Mouse (Mus musculus): ENCODE data around the gene Grin1. TPM values are rescaled to one million over a fixed set of nuclear protein-coding genes. Genes with fewer than 3 reads are reported as not detected.
A peak's percentile ranks its signal among the peaks of the same experiment; 100 is the strongest.

Gene Grin1
- total RNA-seq (2021), result under 1 TPM in 1 of 2 experiments, not detected in 1; 0.22 TPM
- long read RNA-seq, experiment 1, partial matches to known transcripts, result 0 of 1 reads
- long read RNA-seq, experiment 1, other reads (novel, unspliced or antisense), result 1 of 1 reads
- long read RNA-seq, experiment 2, partial matches to known transcripts, result 0 of 1 reads
- long read RNA-seq, experiment 2, other reads (novel, unspliced or antisense), result 1 of 1 reads

DNA sequence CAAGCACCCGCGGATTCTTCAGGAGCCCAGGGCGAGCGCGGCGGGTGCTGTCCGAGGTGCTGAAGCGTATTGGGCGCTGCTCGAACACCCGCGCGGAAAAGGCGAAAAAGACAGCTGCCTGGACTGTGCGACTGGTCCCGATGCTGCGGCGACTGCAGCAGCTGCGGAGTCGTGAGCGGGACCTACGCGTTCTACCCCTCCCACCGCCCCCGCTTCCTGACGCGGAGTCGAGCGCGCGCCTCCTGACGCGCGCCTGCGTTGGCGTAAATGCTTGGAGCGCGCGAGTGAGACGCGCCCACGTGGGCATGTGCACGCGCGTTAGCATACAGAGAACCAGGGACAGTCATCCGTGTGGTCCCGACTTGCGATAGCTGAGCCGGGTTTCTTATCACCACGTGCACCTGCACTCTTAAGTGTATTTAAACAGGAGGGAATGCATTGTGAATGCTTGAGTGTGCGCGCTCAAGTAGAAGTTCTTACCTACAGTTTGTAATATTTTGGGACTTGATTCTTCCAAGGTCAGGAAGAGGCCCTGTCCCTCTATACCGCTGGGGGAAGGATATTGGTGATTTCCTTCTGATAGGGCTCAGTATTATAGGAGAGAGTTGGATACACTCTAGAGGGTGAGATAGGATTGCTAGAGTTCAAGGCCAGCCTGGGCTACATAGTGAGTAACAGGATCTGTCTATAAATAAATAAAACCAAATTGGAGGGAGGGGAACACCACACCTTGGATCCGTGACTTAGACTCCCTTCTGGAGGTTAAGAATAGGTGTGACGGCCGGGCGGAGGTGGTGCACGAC, at the start of gene Grin1:
Gene Grin1, minus strand, starts transcription at position 217 of the 803 bp plus-strand sequence.
- intact Hi-C loops (cut with DNase I; ENCODE audit: low total_unique reads), result no loop called here
- DNase-seq, result peak; percentile 60

DNA sequence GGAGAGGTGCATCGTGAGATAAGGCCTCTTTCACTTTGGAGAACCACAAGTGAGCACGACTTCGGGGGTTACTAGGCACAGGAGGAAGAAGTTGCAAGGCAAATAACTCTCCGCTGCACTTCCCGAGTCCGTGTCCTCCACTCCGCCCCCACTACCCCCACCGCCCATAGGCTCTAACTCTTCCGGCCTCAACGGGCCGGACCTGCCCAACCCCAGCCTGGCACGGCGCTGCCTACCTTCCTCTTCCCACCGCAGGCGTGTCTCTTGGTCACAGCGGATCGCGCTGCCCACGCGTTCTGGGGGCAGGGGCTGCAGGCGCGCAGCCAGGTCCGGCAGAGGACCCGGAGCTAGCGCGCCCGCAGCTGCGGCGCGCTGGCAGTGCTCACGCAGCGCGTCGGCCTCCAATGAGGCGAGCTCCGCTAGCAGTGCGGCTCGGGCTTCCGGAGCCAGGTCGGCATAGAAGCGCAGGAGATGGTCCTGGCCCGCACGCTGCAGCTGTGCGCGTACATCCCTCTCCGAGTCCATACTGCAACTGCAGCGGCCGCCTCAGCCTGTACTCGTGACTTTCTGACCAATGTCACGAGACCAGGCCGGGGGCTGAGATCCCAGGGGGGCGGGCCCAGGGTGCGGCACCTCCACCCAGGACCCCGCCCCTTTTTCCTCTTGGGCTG, 46.2 kb upstream of the Grin1 start, which contains the start of gene Uap1l1:
Gene Uap1l1, minus strand, starts transcription at position 592 of the 671 bp plus-strand sequence.
- DNase-seq, result peak; percentile 88
- intact Hi-C loops (cut with DNase I; ENCODE audit: low total_unique reads), result no loop called here

DNA sequence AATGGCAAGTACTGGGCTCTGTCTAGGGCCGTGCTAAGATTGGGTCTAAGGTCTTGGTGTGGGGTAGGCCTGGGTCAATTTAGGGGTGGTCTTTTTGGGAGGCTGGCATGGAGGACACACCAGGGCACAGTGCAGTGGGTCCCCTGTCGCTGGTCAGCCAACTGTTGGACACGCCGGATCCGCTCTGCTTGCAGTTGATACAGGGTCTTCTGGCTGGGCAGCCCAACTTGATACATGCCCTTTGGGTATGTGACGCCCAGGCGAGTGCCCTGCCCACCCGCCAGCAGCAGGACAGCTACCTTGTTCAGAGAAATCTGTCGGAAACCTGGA, 45.7 kb upstream of the Grin1 start:
- intact Hi-C loops (cut with DNase I; ENCODE audit: low total_unique reads), result no loop called here

DNA sequence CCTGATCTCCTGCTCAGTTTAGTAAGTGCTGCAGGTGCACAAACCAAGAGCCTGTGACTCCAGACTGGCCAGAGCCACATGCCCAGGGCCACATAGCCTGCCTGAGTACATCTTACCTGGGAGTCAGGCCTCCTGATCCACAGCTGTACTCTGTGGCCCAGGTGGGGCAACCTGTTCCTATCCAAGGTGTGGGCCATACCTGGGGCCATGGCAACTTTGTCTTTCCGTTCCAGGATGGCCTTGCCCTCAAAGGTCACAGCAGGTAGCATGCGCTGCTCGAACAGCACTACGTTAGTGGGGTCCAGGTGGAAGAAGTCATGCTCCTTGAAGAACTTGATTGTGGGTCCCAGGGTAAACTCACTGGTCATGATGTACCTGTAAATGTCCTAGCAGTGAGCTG, 45.3 kb upstream of the Grin1 start:
- intact Hi-C loops (cut with DNase I; ENCODE audit: low total_unique reads), result no loop called here

More for the DNA sequence above, 45.7 kb upstream of the Grin1 start:
- DNase-seq, result no peak

DNA sequence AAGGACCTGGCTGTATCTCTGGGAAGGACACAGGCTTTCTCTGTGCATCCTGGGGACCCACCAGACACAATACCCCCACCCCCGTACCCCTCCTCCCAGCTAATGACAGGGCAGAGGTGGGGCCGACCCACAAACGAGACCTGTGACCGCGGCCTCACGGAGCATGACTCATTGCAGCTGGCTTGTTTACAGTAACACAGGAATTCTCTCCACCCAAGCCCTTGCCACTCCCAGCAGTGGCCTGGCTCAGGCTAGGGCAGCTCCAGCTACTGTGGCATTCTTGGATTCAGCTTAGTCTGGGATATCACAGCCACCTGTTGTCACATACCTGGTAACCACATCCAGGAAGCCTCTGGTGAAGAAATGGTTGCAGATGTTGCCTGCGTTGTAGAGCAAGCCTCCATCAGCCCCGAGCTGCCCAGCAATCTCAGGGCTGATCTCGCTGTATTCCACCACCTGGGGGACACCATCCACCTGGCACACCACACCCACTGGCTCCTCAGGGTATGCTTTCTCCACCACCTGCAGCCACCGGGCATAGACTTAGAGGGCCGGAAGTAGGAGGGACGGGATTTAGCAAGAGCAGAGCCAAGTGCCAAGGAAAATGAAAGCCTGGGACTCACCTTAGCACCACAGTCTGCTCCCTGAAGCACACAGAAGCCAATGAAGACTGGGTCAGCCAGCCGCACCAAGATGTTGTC, 44.6 kb upstream of the Grin1 start:
- DNase-seq, result no peak
- intact Hi-C loops (cut with DNase I; ENCODE audit: low total_unique reads), result no loop called here

More for the DNA sequence above, 45.3 kb upstream of the Grin1 start:
- no peak for DNase-seq

DNA sequence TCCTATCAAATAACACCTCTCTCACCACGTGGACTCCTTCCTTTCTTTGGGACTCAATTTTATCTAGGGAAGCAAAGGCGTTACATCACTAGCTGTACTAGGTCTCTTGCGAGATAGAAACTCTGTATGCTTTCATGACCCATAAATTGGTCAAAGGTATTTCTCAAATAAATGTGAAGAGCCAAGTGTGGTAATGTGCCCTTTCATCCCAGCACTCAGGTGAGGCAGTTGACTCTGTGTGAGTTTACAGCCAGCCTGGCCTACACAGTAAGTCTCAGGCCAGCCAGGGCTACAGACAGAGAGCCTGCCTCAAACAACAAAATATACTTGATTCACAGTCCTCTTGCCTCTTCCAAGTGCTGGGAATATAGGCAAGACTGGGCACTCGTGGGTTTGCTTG, 40.9 kb upstream of the Grin1 start:
- intact Hi-C loops (cut with DNase I; ENCODE audit: low total_unique reads), result no loop called here
- DNase-seq, result no peak

DNA sequence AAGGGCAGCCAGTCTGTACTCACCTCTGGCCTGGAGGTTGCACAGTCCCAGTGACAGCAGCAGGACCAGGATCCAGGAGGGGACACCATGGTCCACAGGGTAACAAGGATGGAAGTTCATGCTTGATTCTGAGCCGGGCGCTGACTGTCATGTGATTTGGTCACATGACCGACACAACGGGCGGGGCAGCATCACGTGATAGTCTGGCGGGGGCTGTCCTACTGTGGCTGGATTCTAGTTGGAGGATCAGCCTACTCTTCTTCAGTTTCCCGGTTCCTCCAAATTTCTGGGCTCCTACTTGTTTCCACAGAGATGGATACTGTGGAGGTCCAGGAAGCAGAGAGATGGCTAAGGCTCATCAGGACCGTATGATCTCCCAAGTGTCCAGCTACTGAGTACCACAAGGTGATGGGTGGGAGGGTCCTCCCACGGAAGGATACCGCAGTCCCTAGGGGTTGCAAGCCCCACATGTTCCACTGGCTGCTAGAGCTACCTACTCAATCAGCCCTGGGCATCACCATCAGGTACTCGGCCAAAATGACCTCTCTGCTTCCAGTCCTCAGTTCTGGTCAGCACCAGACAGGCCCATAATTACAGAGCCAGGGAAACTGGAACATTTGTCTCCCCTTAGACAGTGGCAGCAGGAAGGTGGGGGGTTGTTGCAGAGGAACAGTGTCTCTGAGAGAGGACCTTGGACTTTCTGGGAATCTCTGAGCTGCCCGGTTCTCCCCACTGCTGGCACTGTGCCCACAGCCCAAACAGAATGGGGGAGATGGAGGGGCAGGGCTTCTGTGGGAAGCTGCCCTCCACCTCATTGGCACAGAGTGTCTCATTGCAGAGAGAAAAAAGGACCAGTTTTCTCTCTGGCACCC, 37.5 kb upstream of the Grin1 start, which contains the start of gene Dpp7:
Gene Dpp7, minus strand, starts transcription at position 152 of the 872 bp plus-strand sequence.
- intact Hi-C loops (cut with DNase I; ENCODE audit: low total_unique reads), result no loop called here
- DNase-seq, result peak; percentile 84

DNA sequence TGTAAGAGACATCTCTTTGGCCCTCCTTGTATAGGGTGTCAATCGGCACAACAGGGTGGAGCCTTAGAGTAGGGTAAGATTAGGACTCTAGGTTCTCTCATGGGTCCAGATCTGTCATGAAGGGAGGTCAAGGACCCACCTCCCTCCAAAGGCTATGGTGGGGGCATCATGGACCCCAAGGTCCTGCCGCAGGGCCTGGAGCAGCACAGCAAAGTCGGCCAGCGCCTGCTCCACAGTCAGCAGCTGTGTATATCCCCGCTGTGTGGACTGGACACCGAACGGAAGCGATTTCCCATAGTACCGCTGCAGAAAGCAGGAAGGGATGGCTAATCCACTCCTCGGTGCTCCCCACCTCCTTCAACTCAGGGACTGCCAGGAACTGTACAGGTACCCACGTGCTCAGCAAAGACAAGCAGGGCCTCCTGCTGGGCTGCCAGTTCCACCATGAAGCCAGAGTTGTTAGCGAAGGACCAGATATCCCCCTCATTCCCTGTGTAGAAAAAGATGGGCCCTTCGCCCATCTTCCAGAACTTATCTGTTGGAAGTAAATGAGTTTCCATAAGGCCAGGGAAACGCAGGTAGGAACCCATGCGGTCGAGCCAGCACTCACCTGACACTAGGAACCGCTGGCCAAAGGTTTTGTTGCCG, 36.6 kb upstream of the Grin1 start:
- no peak for DNase-seq
- intact Hi-C loops (cut with DNase I; ENCODE audit: low total_unique reads), result no loop called here

DNA sequence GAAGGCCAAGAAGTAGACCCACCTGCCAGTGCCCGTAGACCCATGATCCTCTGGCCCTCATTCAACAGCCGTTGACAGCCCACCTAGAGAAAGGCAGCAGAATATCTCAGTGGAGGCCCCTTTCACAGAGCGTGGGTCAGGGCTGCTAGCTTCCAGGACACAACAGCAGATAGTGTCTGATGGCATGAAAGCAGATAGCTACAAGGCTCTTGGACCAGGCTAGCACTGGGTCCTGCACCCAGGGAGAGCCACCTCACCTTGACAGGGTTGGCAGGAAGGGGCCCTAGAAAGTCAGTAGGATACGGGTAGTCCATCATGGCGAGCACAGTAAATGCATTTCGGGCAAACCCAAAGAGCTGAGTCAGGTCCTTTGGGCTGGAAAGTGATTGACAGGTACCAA, 35.2 kb upstream of the Grin1 start:
- intact Hi-C loops (cut with DNase I; ENCODE audit: low total_unique reads), result no loop called here
- DNase-seq, result no peak

DNA sequence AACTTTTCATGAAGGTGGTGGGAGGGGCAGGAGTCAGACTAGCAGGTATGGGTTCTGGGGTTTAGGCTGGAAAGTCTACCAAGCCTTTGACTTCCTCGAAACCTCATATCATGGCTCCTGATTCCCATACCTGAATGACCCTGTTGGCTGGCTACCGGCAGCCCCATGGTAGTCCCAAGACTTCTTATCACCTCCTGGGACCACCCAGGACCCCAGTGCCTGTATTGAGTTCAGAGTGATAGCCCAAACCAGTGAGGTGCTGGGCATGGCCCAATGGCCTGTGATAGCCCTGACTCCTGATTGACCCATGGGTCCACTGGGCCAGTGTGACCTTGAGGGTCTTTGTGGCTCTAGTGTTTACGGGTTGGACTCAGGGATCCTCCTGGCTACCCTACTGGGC, 31.7 kb upstream of the Grin1 start:
- intact Hi-C loops (cut with DNase I; ENCODE audit: low total_unique reads), result no loop called here
- DNase-seq, result no peak

DNA sequence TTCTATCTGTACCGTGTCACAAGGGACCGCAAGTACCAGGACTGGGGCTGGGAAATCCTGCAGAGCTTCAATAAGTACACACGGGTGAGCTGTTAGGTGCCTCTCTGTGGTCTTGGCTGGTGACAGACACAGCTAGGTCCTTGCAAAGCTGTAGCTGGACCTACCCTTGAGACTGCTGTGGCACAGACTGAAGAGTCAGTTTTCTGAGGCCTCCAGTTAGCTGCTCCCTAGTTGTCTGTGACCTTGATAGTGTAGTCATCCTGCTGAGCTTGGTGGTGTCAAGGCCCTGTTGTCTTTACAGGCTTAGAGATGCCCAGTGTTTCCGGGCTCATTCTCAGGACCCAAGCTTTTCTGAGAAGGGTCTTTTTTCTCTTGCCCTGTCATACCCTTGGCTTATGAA, 30.5 kb upstream of the Grin1 start:
- DNase-seq, result no peak
- intact Hi-C loops (cut with DNase I; ENCODE audit: low total_unique reads), result no loop called here

DNA sequence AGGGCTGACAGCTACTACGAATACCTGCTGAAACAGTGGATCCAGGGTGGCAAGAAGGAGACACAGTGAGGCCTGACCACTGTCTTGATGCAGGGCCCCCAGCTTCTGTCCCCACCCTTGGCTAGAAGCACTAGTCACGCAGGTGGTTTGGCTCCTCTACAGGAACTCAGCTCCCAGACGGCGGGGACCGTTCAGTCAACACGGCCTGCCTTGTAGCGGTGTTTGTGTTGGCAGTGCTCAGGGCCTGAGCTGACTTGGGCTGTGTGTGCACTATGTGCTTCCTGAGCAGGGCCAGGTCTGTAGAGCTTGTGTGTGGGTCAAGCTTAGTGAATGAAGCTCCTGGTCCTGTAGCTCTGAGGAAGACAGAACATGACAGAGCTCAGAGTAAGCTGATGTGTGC, 29.2 kb upstream of the Grin1 start:
- intact Hi-C loops (cut with DNase I; ENCODE audit: low total_unique reads), result no loop called here
- no peak for DNase-seq

DNA sequence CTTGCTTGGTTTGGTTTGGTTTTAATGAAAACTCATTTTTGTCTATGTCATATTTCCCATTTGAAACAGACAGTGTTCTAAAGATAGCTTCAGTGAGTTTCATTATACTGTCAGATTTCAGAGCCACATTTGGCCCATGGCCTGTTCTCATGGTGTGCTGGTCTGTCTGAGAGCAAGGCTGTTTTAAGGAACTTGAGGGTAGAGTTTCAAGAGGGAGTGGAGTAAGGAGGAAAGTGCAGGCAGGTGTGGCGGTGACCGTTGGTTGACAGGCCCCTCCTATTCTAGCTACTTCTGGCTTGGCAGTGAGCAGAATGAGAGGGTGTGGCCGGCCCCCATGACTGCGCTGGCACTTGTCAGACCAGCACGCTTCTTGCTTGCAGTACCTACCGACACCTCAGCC, 19.3 kb upstream of the Grin1 start:
- intact Hi-C loops (cut with DNase I; ENCODE audit: low total_unique reads), result no loop called here
- DNase-seq, result no peak

DNA sequence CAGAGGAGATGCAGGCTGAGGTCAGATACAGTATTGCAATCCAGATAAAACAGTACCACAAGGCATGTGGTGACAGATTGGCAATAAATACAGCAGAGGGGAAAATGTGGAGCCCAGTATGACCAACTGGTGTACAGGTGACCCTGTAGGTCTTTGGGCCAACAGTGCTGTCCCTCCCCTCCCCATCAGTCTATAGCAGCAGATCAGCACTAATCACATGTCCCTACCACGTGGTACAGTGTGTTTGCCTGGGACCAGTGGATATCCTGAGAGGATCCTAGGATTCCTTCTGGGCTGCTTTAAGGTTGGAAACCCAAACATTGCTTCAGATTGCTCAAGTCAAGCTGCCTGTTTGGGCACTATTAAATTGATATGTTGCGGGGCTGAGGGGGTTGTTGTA, 14.6 kb upstream of the Grin1 start:
- DNase-seq, result no peak
- intact Hi-C loops (cut with DNase I; ENCODE audit: low total_unique reads), result no loop called here

DNA sequence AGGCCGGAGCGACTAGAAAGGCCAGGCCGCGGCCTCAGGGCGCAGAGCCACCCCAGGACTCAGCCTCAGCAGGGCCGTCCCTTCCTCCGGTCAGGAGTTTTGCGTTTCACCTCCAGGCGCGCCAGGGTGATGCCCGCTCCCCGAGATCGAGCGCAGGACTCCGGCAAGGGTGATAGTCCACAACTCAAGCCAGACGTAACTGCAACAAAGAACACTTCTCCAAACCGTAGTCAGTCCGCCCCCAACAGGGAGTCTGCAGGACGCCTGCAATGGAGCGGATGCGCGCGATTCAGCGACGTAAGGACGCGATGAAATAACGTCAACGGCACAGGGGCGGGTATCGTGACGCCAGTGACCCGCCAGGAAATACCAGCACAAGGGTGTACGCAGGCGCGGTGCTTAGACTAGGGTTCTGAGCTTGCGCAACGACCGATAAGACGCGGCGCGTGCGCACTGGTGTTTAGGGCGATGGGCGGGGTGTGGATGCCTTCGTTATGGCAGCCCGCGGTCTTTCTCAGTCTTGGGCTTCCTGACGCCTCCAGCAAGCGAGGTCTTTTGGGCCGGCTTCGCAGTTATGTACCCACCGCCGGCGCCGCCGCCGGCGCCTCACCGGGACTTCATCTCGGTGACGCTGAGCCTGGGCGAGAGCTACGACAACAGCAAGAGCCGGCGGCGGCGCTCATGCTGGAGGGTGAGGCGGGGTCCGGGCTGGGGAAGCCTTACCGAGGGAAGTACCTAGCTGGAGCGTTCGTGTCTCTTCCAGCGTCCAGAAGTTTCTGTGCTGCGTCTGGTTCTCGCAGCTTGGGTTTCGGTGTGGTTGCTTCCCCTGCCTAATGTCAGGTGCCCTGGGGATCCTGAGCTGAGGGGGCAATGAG, 13.5 kb upstream of the Grin1 start, which contains the start of gene Man1b1:
Gene Man1b1, plus strand, starts transcription at position 53 of the 875 bp plus-strand sequence.
- intact Hi-C loops (cut with DNase I; ENCODE audit: low total_unique reads), result no loop called here
- DNase-seq, result peak; percentile 99

DNA sequence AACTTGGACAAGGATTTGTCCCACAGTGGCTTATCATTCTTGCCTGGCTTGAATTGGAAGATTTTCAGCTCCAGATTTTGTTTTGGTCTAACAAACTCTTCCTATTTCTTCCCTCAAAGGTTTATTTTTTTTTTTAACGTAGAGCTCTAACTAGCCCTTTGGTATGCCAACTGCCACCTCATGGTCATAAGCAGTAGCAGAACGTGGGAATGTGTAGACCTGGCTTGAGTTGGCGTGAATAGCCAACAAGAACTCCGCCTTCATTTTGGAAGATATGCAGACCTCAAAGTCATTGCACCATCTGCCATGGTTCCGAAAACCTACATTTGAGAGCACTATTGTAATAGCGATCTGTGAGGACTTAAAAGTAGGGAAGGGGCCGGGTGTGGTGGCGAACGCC, 12.5 kb upstream of the Grin1 start:
- no peak for DNase-seq

DNA sequence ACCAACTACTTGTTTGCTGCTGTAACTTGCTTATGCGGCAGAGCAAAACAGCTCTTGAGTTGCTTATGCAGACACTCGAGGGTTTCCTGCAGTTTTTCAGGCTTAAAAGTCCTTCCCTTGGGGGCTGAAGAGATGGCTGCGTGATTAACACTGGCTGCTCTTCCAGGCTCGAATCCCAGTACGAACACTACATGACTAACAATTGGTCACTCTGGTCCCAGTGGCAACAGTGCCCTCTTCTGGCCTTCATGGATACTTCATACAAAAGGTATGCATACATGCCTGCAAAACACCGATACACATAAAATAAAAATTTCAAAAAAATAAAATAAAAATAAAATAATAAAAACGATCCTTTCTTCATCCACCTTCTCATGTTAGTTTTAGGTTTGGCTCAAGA, 9.5 kb upstream of the Grin1 start:
- intact Hi-C loops (cut with DNase I; ENCODE audit: low total_unique reads), result no loop called here
- DNase-seq, result no peak

More for the DNA sequence above, 12.5 kb upstream of the Grin1 start:
- intact Hi-C loops (cut with DNase I; ENCODE audit: low total_unique reads), result no loop called here

DNA sequence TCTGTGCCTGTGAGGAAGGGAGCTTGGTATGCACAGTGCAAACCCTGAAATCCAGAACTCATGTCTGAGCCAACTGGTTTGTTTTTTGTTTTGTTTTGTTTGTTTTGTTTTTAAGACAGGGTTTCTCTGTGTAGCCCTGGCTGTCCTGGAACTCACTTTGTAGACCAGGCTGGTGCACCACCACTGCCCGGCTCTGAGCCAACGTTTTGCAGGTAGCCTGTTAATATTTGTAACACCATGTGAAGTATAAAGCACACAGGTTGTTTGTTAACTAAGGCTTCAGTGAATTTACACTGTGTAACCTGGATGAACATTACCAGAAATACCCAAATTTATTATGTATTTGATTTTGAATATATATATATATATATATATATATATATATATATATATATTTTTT, 7.0 kb upstream of the Grin1 start:
- intact Hi-C loops (cut with DNase I; ENCODE audit: low total_unique reads), result no loop called here
- no peak for DNase-seq

Measured in gastrocnemius, postnatal 14 days (tissue).